Mouse (Mus musculus) C2C12 (cell line): Measurements from ENCODE around the gene Sowahc. TPM values are rescaled to one million over a fixed set of nuclear protein-coding genes. Genes with fewer than 3 reads are reported as not detected.

Experiments used
- H3K27me3 ChIP-seq: one replicate; pipeline ENCODE4 v1.6.1; 2011; ENCODE audit not compliant: control insufficient read depth, insufficient read depth, insufficient read length
- H3K36me3 ChIP-seq: one replicate; pipeline ENCODE4 v1.6.1; 2011; ENCODE audit not compliant: control insufficient read depth, insufficient read depth
- H3K4me3 ChIP-seq: one replicate; pipeline ENCODE4 v1.5.1; 2011; ENCODE audit warnings: mild to moderate bottlenecking, control low read depth; ENCODE audit not compliant: poor library complexity, insufficient read depth, severe bottlenecking
- H3K79me2 ChIP-seq: one replicate; pipeline ENCODE4 v1.6.1; 2011; ENCODE audit not compliant: control insufficient read depth, insufficient read depth
- H3K79me3 ChIP-seq: one replicate; pipeline ENCODE4 v1.6.1; 2011; ENCODE audit warnings: low read depth, control low read depth
- H3ac ChIP-seq: one replicate; pipeline ENCODE3; 2011; ENCODE audit warnings: low read depth; ENCODE audit not compliant: control insufficient read depth, insufficient read length
- CEBPB ChIP-seq: IDR thresholded peaks from one replicate; pipeline ENCODE4 v1.6.1; 2011; ENCODE audit warnings: low read depth, mild to moderate bottlenecking, control low read depth, moderate library complexity
- CTCF ChIP-seq: IDR thresholded peaks from one replicate; pipeline ENCODE4 v1.5.1; 2011; ENCODE audit not compliant: control insufficient read depth, insufficient read depth, insufficient read length
- FOSL1 ChIP-seq: IDR thresholded peaks from one replicate; pipeline ENCODE4 v1.8.0; 2011; ENCODE audit warnings: mild to moderate bottlenecking, low read length; ENCODE audit not compliant: poor library complexity, insufficient read depth, severe bottlenecking
- MAX ChIP-seq: IDR thresholded peaks from one replicate; pipeline ENCODE4 v1.6.1; 2011; ENCODE audit warnings: mild to moderate bottlenecking, control low read depth
- MYOD1 ChIP-seq: IDR thresholded peaks from one replicate; pipeline ENCODE4 v1.6.1; 2011; ENCODE audit warnings: low read depth; ENCODE audit not compliant: control insufficient read depth, insufficient read length
- MYOG ChIP-seq: IDR thresholded peaks from one replicate; pipeline ENCODE4 v1.6.1; 2011; ENCODE audit not compliant: control insufficient read depth, insufficient read length; ENCODE audit errors: extremely low read depth
- USF1 ChIP-seq: IDR thresholded peaks from one replicate; pipeline ENCODE4 v1.6.1; 2011; ENCODE audit warnings: low read depth, mild to moderate bottlenecking, control low read depth, moderate library complexity
- polyA plus RNA-seq: library from polyadenylated mRNA; unstranded; fragments of >200 nt; fragmentation: generic; extraction: Trizol; gene quantifications from one replicate; pipeline ENCODE4 v1.2.1, GENCODE M21; 2012; ENCODE audit warnings: missing spikeins

The Sowahc gene
- polyA plus RNA-seq, 1 experiment = 2.2 TPM

DNA sequence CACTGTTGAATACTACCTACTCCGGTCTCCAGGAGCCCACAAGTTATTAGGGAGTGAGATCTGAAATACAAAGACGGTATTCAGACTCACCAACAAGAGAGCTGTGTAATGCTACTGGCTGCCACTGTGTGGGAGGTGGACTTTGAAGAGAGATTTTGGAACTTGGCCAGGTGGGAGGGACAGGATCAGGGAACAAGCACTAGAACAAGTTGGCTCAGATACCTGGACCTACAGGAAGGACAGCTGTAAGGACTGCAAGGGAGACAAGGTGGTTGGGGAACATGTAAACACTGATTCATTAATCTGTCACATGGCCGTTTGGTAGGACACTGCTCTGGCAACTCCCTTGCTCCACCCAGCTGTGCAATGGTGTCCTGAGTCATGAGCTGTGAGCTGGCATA is 19.4 kb downstream of the Sowahc start:
- Histone ChIP-seq H3K79me3 (no peaks in the 10 kb centered on the region), H3K4me3 (no peak overlapping the region), H3K79me2 (no peaks in the 10 kb centered on the region), H3ac (no peak overlapping the region), H3K36me3 (no peaks in the 10 kb centered on the region), H3K27me3 (no peaks in the 10 kb centered on the region)
- TF ChIP-seq CEBPB = no peak
- TF ChIP-seq MYOD1 = peak; percentile 79
- peak; percentile 89 for TF ChIP-seq USF1
- no peak for TF ChIP-seq MYOG
- no peak for TF ChIP-seq FOSL1
- TF ChIP-seq CTCF = no peak
- TF ChIP-seq MAX = peak; percentile 88

- Histone ChIP-seq H3K79me2 (no peaks in the 10 kb centered on the region), H3K36me3 (no peaks in the 10 kb centered on the region), H3K79me3 (no peaks in the 10 kb centered on the region), H3K27me3 (no peaks in the 10 kb centered on the region), H3K4me3 (no peak overlapping the region), H3ac (no peak overlapping the region)
- no peak for TF ChIP-seq USF1
Measured at GRCm38 (mm10) chr10:59249531-59249930, 27.8 kb downstream of the Sowahc start.

DNA sequence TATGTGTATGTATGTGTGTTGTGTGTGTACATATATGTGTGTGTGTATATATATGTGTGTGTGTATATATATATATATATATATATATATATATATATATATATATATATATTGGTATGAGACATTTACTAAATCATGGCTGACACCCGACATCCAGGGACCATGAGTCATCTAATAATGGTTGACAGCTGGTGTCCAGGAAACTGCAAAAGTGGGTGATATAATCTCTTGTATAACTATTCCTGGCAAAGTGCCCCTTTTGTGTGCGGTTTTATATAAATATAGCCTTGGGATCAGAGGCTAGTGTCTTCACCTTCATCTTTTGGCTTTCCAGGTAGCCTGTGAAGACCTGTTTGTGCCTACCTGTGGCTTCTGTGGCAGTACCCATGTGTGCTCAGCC is 28.9 kb downstream of the Sowahc start:
- Histone ChIP-seq H3K79me2 (no peaks in the 10 kb centered on the region), H3ac (no peak overlapping the region), H3K79me3 (no peaks in the 10 kb centered on the region), H3K27me3 (no peaks in the 10 kb centered on the region), H3K4me3 (no peak overlapping the region), H3K36me3 (no peaks in the 10 kb centered on the region)
- TF ChIP-seq MYOD1 (peak; percentile 85), FOSL1 (peak; percentile 11), CTCF (no peak)

DNA sequence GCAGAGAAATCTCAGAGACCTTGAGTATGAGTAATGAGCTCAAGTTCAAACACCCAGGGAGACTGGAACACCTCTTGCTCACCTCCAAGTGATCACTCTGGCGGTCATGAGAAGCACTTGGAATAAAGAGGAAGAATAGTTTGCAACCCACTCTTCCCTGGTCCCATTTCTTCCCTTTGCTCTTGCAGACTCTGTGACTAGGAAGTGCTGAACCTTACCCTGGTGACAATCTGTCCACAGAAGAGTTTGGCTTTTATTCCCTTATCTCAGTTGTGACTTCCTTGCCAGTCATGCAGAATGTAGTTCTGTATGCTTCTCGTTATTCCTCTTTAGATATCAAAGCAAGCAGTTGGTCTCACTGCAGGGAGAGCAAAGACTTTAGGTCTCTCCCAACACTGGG is 30.2 kb downstream of the Sowahc start:
- Histone ChIP-seq H3ac (no peak overlapping the region), H3K79me3 (no peaks in the 10 kb centered on the region)

DNA sequence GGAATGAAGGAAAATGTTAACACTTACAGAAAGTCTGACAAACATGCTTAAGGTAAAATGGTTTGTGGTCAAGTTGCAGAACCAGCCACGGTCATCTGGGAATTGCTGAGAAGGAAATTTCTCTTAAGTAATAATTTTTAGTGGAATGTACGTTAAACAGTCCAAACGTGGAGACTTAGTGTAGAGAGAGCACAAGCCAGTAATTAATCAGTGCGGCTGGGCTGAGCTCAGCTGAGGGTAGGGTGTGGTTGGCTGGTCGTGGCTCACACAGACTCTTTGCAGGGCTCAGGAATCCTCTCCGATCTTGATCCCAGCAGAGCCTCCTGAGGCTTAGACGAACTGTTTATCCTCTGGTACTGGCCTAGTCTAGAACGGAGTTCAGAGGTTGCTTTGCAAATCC is 30.6 kb downstream of the Sowahc start:
- Histone ChIP-seq H3K79me3 (no peaks in the 10 kb centered on the region), H3K36me3 (no peaks in the 10 kb centered on the region), H3K27me3 (no peaks in the 10 kb centered on the region), H3ac (no peak overlapping the region), H3K79me2 (no peaks in the 10 kb centered on the region), H3K4me3 (no peak overlapping the region)
- no peak for TF ChIP-seq MYOG
- TF ChIP-seq FOSL1 = no peak
- no peak for TF ChIP-seq USF1
- TF ChIP-seq CEBPB = no peak

More for the DNA sequence above, 30.2 kb downstream of the Sowahc start:
- H3K36me3 ChIP-seq = no peaks in the 10 kb centered on the region
- H3K4me3 ChIP-seq = no peak overlapping the region
- no peaks in the 10 kb centered on the region for H3K79me2 ChIP-seq
- no peak for TF ChIP-seq USF1
- no peak for TF ChIP-seq CEBPB
- no peak for TF ChIP-seq MAX
- no peak for TF ChIP-seq MYOG
- no peak for TF ChIP-seq CTCF
- no peak for TF ChIP-seq FOSL1
- TF ChIP-seq MYOD1 = no peak
- no peaks in the 10 kb centered on the region for H3K27me3 ChIP-seq

- no peak overlapping the region for H3K4me3 ChIP-seq
- H3K79me2 ChIP-seq = no peaks in the 10 kb centered on the region
- no peaks in the 10 kb centered on the region for H3K27me3 ChIP-seq
- H3K79me3 ChIP-seq = no peaks in the 10 kb centered on the region
- no peaks in the 10 kb centered on the region for H3K36me3 ChIP-seq
- H3ac ChIP-seq = no peak overlapping the region
- no peak for TF ChIP-seq FOSL1
- TF ChIP-seq USF1 = no peak
- TF ChIP-seq CTCF = no peak
- no peak for TF ChIP-seq MAX
- no peak for TF ChIP-seq MYOD1
- TF ChIP-seq CEBPB = no peak
- TF ChIP-seq MYOG = no peak
Measured at GRCm38 (mm10) chr10:59253541-59254079, 31.9 kb downstream of the Sowahc start.
